Mouse (Mus musculus): Measurements from ENCODE around the gene Cdyl.

- TF ChIP-seq CTCF (IDR thresholded peaks at IDR 0.05; ENCODE audit: control insufficient read depth, insufficient read depth, insufficient replicate concordance, low read depth, low read length), result no peak
- no peak for TF ChIP-seq POLR2A (IDR thresholded peaks at IDR 0.05; ENCODE audit: control insufficient read depth, low read depth, low read length)
These were observed 146.5 kb downstream of the Cdyl start for GRCm38 (mm10) chr13:35806165-35806564.

Data from testis, adult 2 months (tissue).